Mouse (Mus musculus): ENCODE measurements at regions not wholly inside any gene's neighbourhood (a gene's known extent, or its start where the extent isn't known, plus 50 kb on each side); places are given as distances from the start of the nearest gene placed in this dataset.
A peak's percentile ranks its signal among the peaks of the same experiment; 100 is the strongest.

- Histone ChIP-seq H3K9me3 (ENCODE audit: low read length) (no peaks in the 10 kb centered on the region), H3K36me3 (ENCODE audit: insufficient read depth, low read length) (no peaks in the 10 kb centered on the region), H3K4me3 (replicated peaks; ENCODE audit: low read length) (no peak overlapping the region), H3K4me1 (replicated peaks; ENCODE audit: low read depth, low read length) (peaks cover 9% of the 10 kb centered on the region), H3K27me3 (ENCODE audit: insufficient read depth, low read length) (no peaks in the 10 kb centered on the region)
- TF ChIP-seq POU5F1 (IDR thresholded peaks at IDR 0.05; ENCODE audit: borderline replicate concordance, low read length) = no peak
- TF ChIP-seq NANOG (IDR thresholded peaks at IDR 0.05; ENCODE audit: borderline replicate concordance, low read length) = no peak
- TF ChIP-seq CTCF (conservative IDR thresholded peaks at IDR 0.05; ENCODE audit: low read length) = no peak
These were observed 90.3 kb upstream of the Lsm14a start for GRCm38 (mm10) chr7:34483368-34483767.

GRCm38 (mm10) chr7:34480771-34481170, 87.7 kb upstream of the Lsm14a start:
- H3K4me3 ChIP-seq (replicated peaks; ENCODE audit: low read length) = peak overlapping the region; percentile 52
- no peaks in the 10 kb centered on the region for H3K9me3 ChIP-seq (ENCODE audit: low read length)
- H3K36me3 ChIP-seq (ENCODE audit: insufficient read depth, low read length) = no peaks in the 10 kb centered on the region
- H3K4me1 ChIP-seq (replicated peaks; ENCODE audit: low read depth, low read length) = peaks cover 9% of the 10 kb centered on the region
- TF ChIP-seq CTCF (conservative IDR thresholded peaks at IDR 0.05; ENCODE audit: low read length) (no peak), POU5F1 (IDR thresholded peaks at IDR 0.05; ENCODE audit: borderline replicate concordance, low read length) (no peak), NANOG (IDR thresholded peaks at IDR 0.05; ENCODE audit: borderline replicate concordance, low read length) (no peak)
- H3K27me3 ChIP-seq (ENCODE audit: insufficient read depth, low read length) = no peaks in the 10 kb centered on the region

GRCm38 (mm10) chr7:34471003-34471402, 77.9 kb upstream of the Lsm14a start:
- Histone ChIP-seq H3K4me1 (replicated peaks; ENCODE audit: low read depth, low read length) (peaks cover 18% of the 10 kb centered on the region), H3K27me3 (ENCODE audit: insufficient read depth, low read length) (no peaks in the 10 kb centered on the region; the same call in 1 of the 2 replicates), H3K4me3 (replicated peaks; ENCODE audit: low read length) (peak overlapping the region; percentile 43; the same call in 1 of the 2 replicates), H3K9me3 (ENCODE audit: low read length) (no peaks in the 10 kb centered on the region), H3K36me3 (ENCODE audit: insufficient read depth, low read length) (no peaks in the 10 kb centered on the region)
- no peak for TF ChIP-seq NANOG (IDR thresholded peaks at IDR 0.05; ENCODE audit: borderline replicate concordance, low read length)
- TF ChIP-seq POU5F1 (IDR thresholded peaks at IDR 0.05; ENCODE audit: borderline replicate concordance, low read length) = no peak
- TF ChIP-seq CTCF (conservative IDR thresholded peaks at IDR 0.05; ENCODE audit: low read length) = no peak

GRCm38 (mm10) chr7:34462069-34462468, 69.0 kb upstream of the Lsm14a start:
- peaks cover 71% of the 10 kb centered on the region for H3K4me1 ChIP-seq (replicated peaks; ENCODE audit: low read depth, low read length)
- 0 out of 2 replicates have a peak, but pooled peaks cover 4% of the 10 kb centered on the region for H3K9me3 ChIP-seq (ENCODE audit: low read length)
- H3K4me3 ChIP-seq (replicated peaks; ENCODE audit: low read length) = no peak overlapping the region
- peak; percentile 93 for TF ChIP-seq CTCF (conservative IDR thresholded peaks at IDR 0.05; ENCODE audit: low read length)
- TF ChIP-seq POU5F1 (IDR thresholded peaks at IDR 0.05; ENCODE audit: borderline replicate concordance, low read length) = no peak
- no peaks in the 10 kb centered on the region for H3K36me3 ChIP-seq (ENCODE audit: insufficient read depth, low read length)
- H3K27me3 ChIP-seq (ENCODE audit: insufficient read depth, low read length) = no peaks in the 10 kb centered on the region; the same call in 1 of the 2 replicates

- H3K4me3 ChIP-seq (replicated peaks; ENCODE audit: low read length) = no peak overlapping the region
- peak; percentile 79; the same call in 1 of the 2 replicates for TF ChIP-seq NANOG (IDR thresholded peaks at IDR 0.05; ENCODE audit: borderline replicate concordance, low read length)
- TF ChIP-seq CTCF (conservative IDR thresholded peaks at IDR 0.05; ENCODE audit: low read length) = no peak
These were observed 66.8 kb upstream of the Lsm14a start for GRCm38 (mm10) chr7:34459834-34460495.

GRCm38 (mm10) chr7:34458851-34459250, 65.7 kb upstream of the Lsm14a start:
- Histone ChIP-seq H3K36me3 (ENCODE audit: insufficient read depth, low read length) (no peaks in the 10 kb centered on the region), H3K27me3 (ENCODE audit: insufficient read depth, low read length) (no peaks in the 10 kb centered on the region; the same call in 1 of the 2 replicates), H3K4me3 (replicated peaks; ENCODE audit: low read length) (no peak overlapping the region), H3K9me3 (ENCODE audit: low read length) (peaks cover 10% of the 10 kb centered on the region), H3K4me1 (replicated peaks; ENCODE audit: low read depth, low read length) (peaks cover 44% of the 10 kb centered on the region)
- TF ChIP-seq POU5F1 (IDR thresholded peaks at IDR 0.05; ENCODE audit: borderline replicate concordance, low read length) (no peak), CTCF (conservative IDR thresholded peaks at IDR 0.05; ENCODE audit: low read length) (no peak), NANOG (IDR thresholded peaks at IDR 0.05; ENCODE audit: borderline replicate concordance, low read length) (no peak)

More at GRCm38 (mm10) chr7:34459834-34460495, 66.8 kb upstream of the Lsm14a start:
- Histone ChIP-seq H3K4me1 (replicated peaks; ENCODE audit: low read depth, low read length) (peaks cover 54% of the 10 kb centered on the region), H3K36me3 (ENCODE audit: insufficient read depth, low read length) (no peaks in the 10 kb centered on the region), H3K27me3 (ENCODE audit: insufficient read depth, low read length) (no peaks in the 10 kb centered on the region; the same call in 1 of the 2 replicates), H3K9me3 (ENCODE audit: low read length) (0 out of 2 replicates have a peak, but pooled peaks cover 4% of the 10 kb centered on the region)

GRCm38 (mm10) chr7:34448364-34448763, 55.2 kb upstream of the Lsm14a start:
- H3K27me3 ChIP-seq (ENCODE audit: insufficient read depth, low read length) = no peaks in the 10 kb centered on the region
- no peaks in the 10 kb centered on the region for H3K4me1 ChIP-seq (replicated peaks; ENCODE audit: low read depth, low read length)
- H3K9me3 ChIP-seq (ENCODE audit: low read length) = peaks cover 20% of the 10 kb centered on the region
- TF ChIP-seq NANOG (IDR thresholded peaks at IDR 0.05; ENCODE audit: borderline replicate concordance, low read length) (no peak), CTCF (conservative IDR thresholded peaks at IDR 0.05; ENCODE audit: low read length) (no peak)
- H3K36me3 ChIP-seq (ENCODE audit: insufficient read depth, low read length) = no peaks in the 10 kb centered on the region
- H3K4me3 ChIP-seq (replicated peaks; ENCODE audit: low read length) = no peak overlapping the region

- H3K9me3 ChIP-seq (ENCODE audit: low read length) = no peaks in the 10 kb centered on the region
- TF ChIP-seq CTCF (conservative IDR thresholded peaks at IDR 0.05; ENCODE audit: low read length) (no peak), NANOG (IDR thresholded peaks at IDR 0.05; ENCODE audit: borderline replicate concordance, low read length) (no peak), POU5F1 (IDR thresholded peaks at IDR 0.05; ENCODE audit: borderline replicate concordance, low read length) (no peak)
These were observed 51.1 kb upstream of the Lsm14a start for GRCm38 (mm10) chr7:34444263-34444662.

More at GRCm38 (mm10) chr7:34444263-34444662, 51.1 kb upstream of the Lsm14a start:
- H3K36me3 ChIP-seq (ENCODE audit: insufficient read depth, low read length) = no peaks in the 10 kb centered on the region
- no peak overlapping the region for H3K4me3 ChIP-seq (replicated peaks; ENCODE audit: low read length)
- H3K4me1 ChIP-seq (replicated peaks; ENCODE audit: low read depth, low read length) = no peaks in the 10 kb centered on the region
- H3K27me3 ChIP-seq (ENCODE audit: insufficient read depth, low read length) = no peaks in the 10 kb centered on the region; the same call in 1 of the 2 replicates
